Mouse (Mus musculus) neural tube, embryonic 11.5 days (tissue): ENCODE measurements around the gene Tnrc6b. TPM values are rescaled to one million over a fixed set of nuclear protein-coding genes. Genes with fewer than 3 reads are reported as not detected.

Experiments
- ATAC-seq: fragments of 200-750 bp; cut with Nextera tagmentation; 2 replicates; pipeline ENCODE4 v1.8.0; 2017; ENCODE audit warnings: moderate number of reproducible peaks, mild to moderate bottlenecking, moderate TSS enrichment, moderate library complexity; ENCODE audit not compliant: insufficient read depth, low FRiP score, low TSS enrichment
- DNase-seq: peaks from one replicate; pipeline ENCODE4 v3.0.0-alpha.2; 2015; ENCODE audit warnings: low spot score
- H3K27ac ChIP-seq: fragments of 300-500 bp; sonication (generic); 2 replicates; pipeline ENCODE4 v1.5.1; 2014; ENCODE audit warnings: low read depth, mild to moderate bottlenecking, low read length
- H3K27me3 ChIP-seq: fragments of 300-500 bp; sonication (generic); 2 replicates; pipeline ENCODE4 v1.6.1; 2014; ENCODE audit warnings: mild to moderate bottlenecking, low read length, mixed read lengths; ENCODE audit not compliant: control insufficient read depth, insufficient read depth
- H3K36me3 ChIP-seq: fragments of 300-500 bp; sonication (generic); 2 replicates; pipeline ENCODE4 v1.6.1; 2014; ENCODE audit warnings: mild to moderate bottlenecking, low read length, moderate library complexity, mixed read lengths; ENCODE audit not compliant: control insufficient read depth, insufficient read depth
- H3K4me1 ChIP-seq: fragments of 300-500 bp; sonication (generic); 2 replicates; pipeline ENCODE4 v1.6.1; 2014; ENCODE audit warnings: low read length, mixed read lengths; ENCODE audit not compliant: control insufficient read depth, insufficient read depth
- H3K4me2 ChIP-seq: fragments of 300-500 bp; sonication (generic); 2 replicates; pipeline ENCODE4 v1.6.1; 2014; ENCODE audit warnings: low read depth, mild to moderate bottlenecking, moderate library complexity
- H3K4me3 ChIP-seq: fragments of 300-500 bp; sonication (generic); 2 replicates; pipeline ENCODE4 v1.5.1; 2014; ENCODE audit warnings: low read depth, low read length
- H3K9ac ChIP-seq: fragments of 300-500 bp; sonication (generic); 2 replicates; pipeline ENCODE4 v1.6.1; 2014; ENCODE audit warnings: mild to moderate bottlenecking, low read length
- H3K9me3 ChIP-seq: fragments of 300-500 bp; sonication (generic); 2 replicates; pipeline ENCODE4 v1.6.1; 2016; ENCODE audit warnings: low read length; ENCODE audit not compliant: control insufficient read depth
- WGBS: fragments of 180-500 bp; shearing (Covaris S2); extraction: QIAGEN DNeasy Blood & Tissue Kit; methylation state at CpG from one replicate; pipeline ENCODE4 v1.1.7; 2014; 5-methylcytosine and 5-hydroxymethylcytosine counted together
- polyA plus RNA-seq: library from polyadenylated mRNA; unstranded; fragments of >200 nt; fragmentation: Nextera tagmentation; extraction: Ambion mirVana; gene quantifications from 2 replicates; pipeline ENCODE4 v1.2.1, GENCODE M21; 2014

Tnrc6b gene
- polyA plus RNA-seq, 1 experiment from 2014 or later = 16.1 TPM

GRCm38 (mm10) chr15:80707088-80707487 lies 4.0 kb upstream of the Tnrc6b start:
- 86% methylated on average over 8 of the region's 8 CpGs for WGBS
- Histone ChIP-seq H3K27me3 (no peaks in the 10 kb centered on the region), H3K27ac (no peak overlapping the region), H3K4me3 (no peak overlapping the region), H3K36me3 (no peaks in the 10 kb centered on the region), H3K4me1 (peaks cover 6% of the 10 kb centered on the region), H3K9ac (no peak overlapping the region), H3K4me2 (no peak overlapping the region), H3K9me3 (no peaks in the 10 kb centered on the region)
- no peak for ATAC-seq
- DNase-seq = no peak

- Histone ChIP-seq H3K9ac (no peak overlapping the region), H3K36me3 (no peaks in the 10 kb centered on the region), H3K4me2 (no peak overlapping the region), H3K9me3 (no peaks in the 10 kb centered on the region), H3K4me3 (no peak overlapping the region), H3K4me1 (peaks cover 6% of the 10 kb centered on the region), H3K27me3 (no peaks in the 10 kb centered on the region), H3K27ac (no peak overlapping the region)
- WGBS = 67% methylated on average over 6 of the region's 6 CpGs
- ATAC-seq (no peak), DNase-seq (no peak)
These were observed 1.5 kb upstream of the Tnrc6b start for GRCm38 (mm10) chr15:80709593-80709992.

GRCm38 (mm10) chr15:80710257-80710607 lies 881 bp upstream of the Tnrc6b start:
- no peak overlapping the region for H3K9ac ChIP-seq
- H3K4me3 ChIP-seq = peak overlapping the region; percentile 94
- DNase-seq (no peak), ATAC-seq (no peak)
- no peaks in the 10 kb centered on the region for H3K9me3 ChIP-seq
- no peaks in the 10 kb centered on the region for H3K27me3 ChIP-seq
- H3K4me1 ChIP-seq = peaks cover 6% of the 10 kb centered on the region
- no peak overlapping the region for H3K27ac ChIP-seq
- no peaks in the 10 kb centered on the region for H3K36me3 ChIP-seq
- WGBS = 13% methylated on average over 5 of the region's 5 CpGs
- peak overlapping the region; percentile 31 for H3K4me2 ChIP-seq

GRCm38 (mm10) chr15:80711401-80712151 lies 463 bp downstream of the Tnrc6b start:
- no peaks in the 10 kb centered on the region for H3K36me3 ChIP-seq
- under 1% methylated on average over 76 of the region's 106 CpGs for WGBS
- H3K4me2 ChIP-seq = peak overlapping the region; percentile 91
- ATAC-seq = peak; percentile 56
- peaks cover 3% of the 10 kb centered on the region; the same call in 1 of the 2 replicates for H3K4me1 ChIP-seq
- peak overlapping the region; percentile 84 for H3K27ac ChIP-seq
- no peaks in the 10 kb centered on the region for H3K9me3 ChIP-seq
- DNase-seq = peak; percentile 66
- H3K9ac ChIP-seq = peak overlapping the region; percentile 75
- H3K4me3 ChIP-seq = peak overlapping the region; percentile 94
- no peaks in the 10 kb centered on the region for H3K27me3 ChIP-seq

GRCm38 (mm10) chr15:80714299-80714698 lies 3.2 kb downstream of the Tnrc6b start:
- no peak overlapping the region for H3K27ac ChIP-seq
- no peak overlapping the region for H3K9ac ChIP-seq
- H3K4me1 ChIP-seq = no peaks in the 10 kb centered on the region
- no peaks in the 10 kb centered on the region for H3K36me3 ChIP-seq
- DNase-seq (no peak), ATAC-seq (no peak)
- H3K4me2 ChIP-seq = no peak overlapping the region
- no peaks in the 10 kb centered on the region for H3K9me3 ChIP-seq
- H3K27me3 ChIP-seq = no peaks in the 10 kb centered on the region
- H3K4me3 ChIP-seq = no peak overlapping the region
- 82% methylated on average over 4 of the region's 4 CpGs for WGBS

- Histone ChIP-seq H3K36me3 (no peaks in the 10 kb centered on the region), H3K4me1 (no peaks in the 10 kb centered on the region), H3K4me2 (no peak overlapping the region), H3K27ac (no peak overlapping the region), H3K9ac (no peak overlapping the region), H3K9me3 (no peaks in the 10 kb centered on the region), H3K27me3 (no peaks in the 10 kb centered on the region), H3K4me3 (no peak overlapping the region)
- ATAC-seq (no peak), DNase-seq (no peak)
- WGBS = 91% methylated on average over 8 of the region's 8 CpGs
These were observed 5.6 kb downstream of the Tnrc6b start for GRCm38 (mm10) chr15:80716631-80717135.

- ATAC-seq (no peak), DNase-seq (no peak)
- no peak overlapping the region for H3K9ac ChIP-seq
- no peaks in the 10 kb centered on the region for H3K4me1 ChIP-seq
- WGBS = 67% methylated on average over 1 of the region's 1 CpGs
- no peak overlapping the region for H3K27ac ChIP-seq
- no peaks in the 10 kb centered on the region for H3K9me3 ChIP-seq
- H3K4me2 ChIP-seq = no peak overlapping the region
- H3K36me3 ChIP-seq = no peaks in the 10 kb centered on the region
- H3K4me3 ChIP-seq = no peak overlapping the region
- H3K27me3 ChIP-seq = no peaks in the 10 kb centered on the region
These were observed 6.3 kb downstream of the Tnrc6b start for GRCm38 (mm10) chr15:80717431-80717830.

GRCm38 (mm10) chr15:80720249-80720648 lies 9.1 kb downstream of the Tnrc6b start:
- no peaks in the 10 kb centered on the region for H3K36me3 ChIP-seq
- ATAC-seq (no peak), DNase-seq (no peak)
- H3K4me2 ChIP-seq = no peak overlapping the region
- H3K4me1 ChIP-seq = no peaks in the 10 kb centered on the region
- no peaks in the 10 kb centered on the region for H3K9me3 ChIP-seq
- H3K27me3 ChIP-seq = no peaks in the 10 kb centered on the region
- no peak overlapping the region for H3K9ac ChIP-seq
- H3K27ac ChIP-seq = no peak overlapping the region
- H3K4me3 ChIP-seq = no peak overlapping the region
- 81% methylated on average over 5 of the region's 5 CpGs for WGBS

GRCm38 (mm10) chr15:80721861-80722260 lies 10.7 kb downstream of the Tnrc6b start:
- Histone ChIP-seq H3K9ac (no peak overlapping the region), H3K9me3 (no peaks in the 10 kb centered on the region), H3K36me3 (no peaks in the 10 kb centered on the region), H3K27me3 (no peaks in the 10 kb centered on the region), H3K4me1 (no peaks in the 10 kb centered on the region), H3K4me3 (no peak overlapping the region), H3K4me2 (no peak overlapping the region), H3K27ac (no peak overlapping the region)
- WGBS = 91% methylated on average over 6 of the region's 6 CpGs
- ATAC-seq (no peak), DNase-seq (no peak)
